Mouse (Mus musculus) intestine, embryonic 16.5 days (tissue): ENCODE results near the gene Cysltr2. TPM values are rescaled to one million over a fixed set of nuclear protein-coding genes. Genes with fewer than 3 reads are reported as not detected.

Source experiments
- ATAC-seq: fragments of 200-750 bp; cut with Nextera tagmentation; 2 replicates; pipeline ENCODE4 v1.8.0; 2017; ENCODE audit warnings: moderate TSS enrichment, moderate library complexity
- H3K27ac ChIP-seq: fragments of 300-500 bp; sonication (generic); 2 replicates; pipeline ENCODE4 v1.5.1; 2014; ENCODE audit warnings: mild to moderate bottlenecking, low read length
- H3K27me3 ChIP-seq: fragments of 300-500 bp; sonication (generic); replicated peaks from 2 replicates; pipeline ENCODE4 v1.6.1; 2014; ENCODE audit warnings: low read length, control low read depth, mixed read lengths; ENCODE audit not compliant: control insufficient read depth, insufficient read depth
- H3K36me3 ChIP-seq: fragments of 300-500 bp; sonication (generic); 2 replicates; pipeline ENCODE4 v1.6.1; 2014; ENCODE audit warnings: low read length, control low read depth; ENCODE audit not compliant: control insufficient read depth, insufficient read depth
- H3K4me1 ChIP-seq: fragments of 300-500 bp; sonication (generic); 2 replicates; pipeline ENCODE4 v1.6.1; 2014; ENCODE audit warnings: low read length, control low read depth, mixed read lengths; ENCODE audit not compliant: control insufficient read depth, insufficient read depth
- H3K4me2 ChIP-seq: fragments of 300-500 bp; sonication (generic); 2 replicates; pipeline ENCODE4 v1.6.1; 2014; ENCODE audit warnings: low read depth, low read length, control low read depth
- H3K4me3 ChIP-seq: fragments of 300-500 bp; sonication (generic); 2 replicates; pipeline ENCODE4 v1.5.1; 2014; ENCODE audit warnings: mild to moderate bottlenecking, low read length
- H3K9ac ChIP-seq: fragments of 300-500 bp; sonication (generic); 2 replicates; pipeline ENCODE4 v1.6.1; 2014; ENCODE audit warnings: low read depth, low read length
- H3K9me3 ChIP-seq: fragments of 300-500 bp; sonication (generic); 2 replicates; pipeline ENCODE4 v1.6.1; 2016; ENCODE audit warnings: low read length, control low read depth; ENCODE audit not compliant: control insufficient read depth
- WGBS: fragments of 180-500 bp; shearing (Covaris S2); extraction: QIAGEN DNeasy Blood & Tissue Kit; methylation state at CpG from one replicate; pipeline ENCODE4 v1.1.7; 2014; 5-methylcytosine and 5-hydroxymethylcytosine counted together
- polyA plus RNA-seq: library from polyadenylated mRNA; unstranded; fragments of >200 nt; fragmentation: Nextera tagmentation; extraction: Ambion mirVana; gene quantifications from 2 replicates; pipeline ENCODE4 v1.2.1, GENCODE M21; 2015

The Cysltr2 gene
- polyA plus RNA-seq, 1 experiment from 2014 or later = 0.20 TPM

- Histone ChIP-seq H3K4me3 (no peak overlapping the region), H3K36me3 (no peaks in the 10 kb centered on the region), H3K9ac (no peak overlapping the region), H3K27me3 (no peaks in the 10 kb centered on the region), H3K27ac (no peak overlapping the region), H3K9me3 (no peaks in the 10 kb centered on the region), H3K4me1 (no peaks in the 10 kb centered on the region), H3K4me2 (no peak overlapping the region)
- no peak for ATAC-seq
- 59% methylated on average over 10 of the region's 10 CpGs for WGBS
Observed at GRCm38 (mm10) chr14:73057764-73058163, 8.8 kb upstream of the Cysltr2 start.

GRCm38 (mm10) chr14:73056813-73057212 lies 7.9 kb upstream of the Cysltr2 start:
- H3K27me3 ChIP-seq = no peaks in the 10 kb centered on the region
- no peaks in the 10 kb centered on the region for H3K4me1 ChIP-seq
- H3K4me3 ChIP-seq = no peak overlapping the region
- WGBS = 94% methylated on average over 6 of the region's 6 CpGs
- ATAC-seq = no peak
- H3K4me2 ChIP-seq = no peak overlapping the region
- H3K36me3 ChIP-seq = no peaks in the 10 kb centered on the region
- H3K27ac ChIP-seq = no peak overlapping the region
- H3K9me3 ChIP-seq = no peaks in the 10 kb centered on the region
- H3K9ac ChIP-seq = no peak overlapping the region

- WGBS = 68% methylated on average over 9 of the region's 9 CpGs
- no peak overlapping the region for H3K4me3 ChIP-seq
- no peaks in the 10 kb centered on the region for H3K27me3 ChIP-seq
- H3K27ac ChIP-seq = no peak overlapping the region
- no peak overlapping the region for H3K4me2 ChIP-seq
- no peak overlapping the region for H3K9ac ChIP-seq
- no peaks in the 10 kb centered on the region for H3K36me3 ChIP-seq
- ATAC-seq = no peak
- H3K9me3 ChIP-seq = no peaks in the 10 kb centered on the region
- no peaks in the 10 kb centered on the region for H3K4me1 ChIP-seq
Observed at GRCm38 (mm10) chr14:73045199-73045928, 3.5 kb downstream of the Cysltr2 start.

GRCm38 (mm10) chr14:73041689-73042088 lies 7.2 kb downstream of the Cysltr2 start:
- Histone ChIP-seq H3K4me1 (no peaks in the 10 kb centered on the region), H3K9me3 (no peaks in the 10 kb centered on the region), H3K9ac (no peak overlapping the region), H3K27me3 (no peaks in the 10 kb centered on the region), H3K4me2 (no peak overlapping the region), H3K27ac (no peak overlapping the region), H3K4me3 (no peak overlapping the region), H3K36me3 (no peaks in the 10 kb centered on the region)
- ATAC-seq = no peak
- WGBS = 43% methylated on average over 2 of the region's 2 CpGs

GRCm38 (mm10) chr14:73033290-73033689 lies 15.6 kb downstream of the Cysltr2 start:
- Histone ChIP-seq H3K4me1 (no peaks in the 10 kb centered on the region), H3K4me3 (no peak overlapping the region), H3K4me2 (no peak overlapping the region), H3K9ac (no peak overlapping the region), H3K27me3 (no peaks in the 10 kb centered on the region), H3K27ac (no peak overlapping the region), H3K9me3 (no peaks in the 10 kb centered on the region), H3K36me3 (no peaks in the 10 kb centered on the region)
- ATAC-seq = no peak
- 48% methylated on average over 3 of the region's 3 CpGs for WGBS

- Histone ChIP-seq H3K4me3 (no peak overlapping the region), H3K4me2 (no peak overlapping the region), H3K27me3 (no peaks in the 10 kb centered on the region), H3K9ac (no peak overlapping the region), H3K9me3 (no peaks in the 10 kb centered on the region), H3K36me3 (no peaks in the 10 kb centered on the region), H3K4me1 (no peaks in the 10 kb centered on the region), H3K27ac (no peak overlapping the region)
- WGBS = 81% methylated on average over 3 of the region's 3 CpGs
- no peak for ATAC-seq
Observed at GRCm38 (mm10) chr14:73031218-73031617, 17.7 kb downstream of the Cysltr2 start.

- H3K4me1 ChIP-seq = no peaks in the 10 kb centered on the region
- no peaks in the 10 kb centered on the region for H3K9me3 ChIP-seq
- H3K4me3 ChIP-seq = no peak overlapping the region
- no peak overlapping the region for H3K4me2 ChIP-seq
- H3K27me3 ChIP-seq = no peaks in the 10 kb centered on the region
- H3K36me3 ChIP-seq = no peaks in the 10 kb centered on the region
- no peak overlapping the region for H3K9ac ChIP-seq
- no peak overlapping the region for H3K27ac ChIP-seq
- 78% methylated on average over 3 of the region's 3 CpGs for WGBS
- no peak for ATAC-seq
Observed at GRCm38 (mm10) chr14:73017272-73017671, 31.6 kb downstream of the Cysltr2 start.

GRCm38 (mm10) chr14:73015386-73015785 lies 33.5 kb downstream of the Cysltr2 start:
- Histone ChIP-seq H3K4me2 (no peak overlapping the region), H3K36me3 (no peaks in the 10 kb centered on the region), H3K4me3 (no peak overlapping the region), H3K27me3 (no peaks in the 10 kb centered on the region), H3K4me1 (no peaks in the 10 kb centered on the region), H3K9ac (no peak overlapping the region), H3K27ac (no peak overlapping the region), H3K9me3 (no peaks in the 10 kb centered on the region)
- no peak for ATAC-seq
- 64% methylated on average over 6 of the region's 6 CpGs for WGBS

GRCm38 (mm10) chr14:73013723-73014544 lies 35.0 kb downstream of the Cysltr2 start:
- 53% methylated on average over 9 of the region's 9 CpGs for WGBS
- H3K9me3 ChIP-seq = no peaks in the 10 kb centered on the region
- no peak for ATAC-seq
- H3K36me3 ChIP-seq = no peaks in the 10 kb centered on the region
- H3K4me2 ChIP-seq = no peak overlapping the region
- no peak overlapping the region for H3K4me3 ChIP-seq
- H3K4me1 ChIP-seq = no peaks in the 10 kb centered on the region
- H3K9ac ChIP-seq = no peak overlapping the region
- H3K27ac ChIP-seq = no peak overlapping the region
- no peaks in the 10 kb centered on the region for H3K27me3 ChIP-seq
